Mouse (Mus musculus) liver, postnatal 0 days (tissue): ENCODE data around the gene Vav2.

ENCODE experiments used
- CTCF ChIP-seq: sonication (generic); IDR thresholded peaks from 2 replicates; pipeline ENCODE4 v1.5.1; 2016; ENCODE audit warnings: antibody characterized with exemption, low read depth
- EP300 ChIP-seq: IDR thresholded peaks from 2 replicates; pipeline ENCODE4 v1.6.1; 2016; ENCODE audit warnings: antibody characterized with exemption, low read depth, mild to moderate bottlenecking

DNA sequence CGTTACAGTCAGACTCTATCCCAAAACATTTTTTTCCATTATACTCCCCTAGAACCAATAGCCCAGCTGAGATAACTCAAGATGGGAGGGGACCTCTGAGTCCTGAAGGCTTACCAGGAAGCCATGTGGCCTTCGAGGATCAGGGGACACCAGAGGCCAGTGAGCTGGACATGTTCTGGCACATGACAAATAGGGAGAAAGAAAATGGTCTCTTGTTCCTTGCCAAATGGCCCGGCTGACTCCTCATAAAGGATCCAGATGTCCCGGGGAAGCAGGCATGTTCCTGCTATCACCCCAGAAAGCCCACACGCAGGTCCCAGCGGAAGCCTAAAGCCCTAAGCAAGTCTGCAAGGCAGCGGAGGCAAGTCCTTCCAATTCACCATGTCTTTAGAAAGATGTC lies 3.2 kb downstream of the Vav2 start:
- TF ChIP-seq EP300: no peak
- no peak for TF ChIP-seq CTCF
